Mouse (Mus musculus) erythroblast, embryonic 14.5 days (primary cell): ENCODE results near the gene Lpar5. TPM values are rescaled to one million over a fixed set of nuclear protein-coding genes. Genes with fewer than 3 reads are reported as not detected.
A peak's percentile ranks its signal among the peaks of the same experiment; 100 is the strongest.
"Not testable (repeated sequence)": the region's sequence is repeated elsewhere in the genome, so short reads cannot be mapped to it uniquely, and the experiment has no call there.

Source experiments
- H3K27me3 ChIP-seq: 2 replicates; pipeline ENCODE4 v1.6.1; 2012; ENCODE audit warnings: inconsistent platforms; ENCODE audit not compliant: control insufficient read depth
- H3K36me3 ChIP-seq: 2 replicates; pipeline ENCODE4 v1.6.1; 2012; ENCODE audit warnings: mild to moderate bottlenecking, inconsistent platforms; ENCODE audit not compliant: control insufficient read depth
- H3K4me1 ChIP-seq: 2 replicates; pipeline ENCODE4 v1.6.1; 2012; ENCODE audit warnings: inconsistent platforms; ENCODE audit not compliant: control insufficient read depth
- H3K4me3 ChIP-seq: replicated peaks from 2 replicates; pipeline ENCODE3; 2012; ENCODE audit warnings: moderate library complexity, mild to moderate bottlenecking, inconsistent platforms
- H3K9me3 ChIP-seq: 2 replicates; pipeline ENCODE4 v1.6.1; 2012; ENCODE audit warnings: low read length, inconsistent platforms, mixed read lengths; ENCODE audit not compliant: control insufficient read depth
- GATA1 ChIP-seq: IDR thresholded peaks from 2 replicates; pipeline ENCODE4 v1.6.1; 2012; ENCODE audit warnings: low read length, inconsistent platforms, mixed read lengths
- TAL1 ChIP-seq: IDR thresholded peaks from 3 replicates; pipeline ENCODE4 v1.6.1; 2012; ENCODE audit warnings: low read length, inconsistent platforms, mixed read lengths
- polyA plus RNA-seq: library from polyadenylated mRNA; stranded (reverse); fragments of >175 nt; gene quantifications from 2 replicates; pipeline ENCODE4 v1.2.3, GENCODE M21; 2012

Gene Lpar5
- polyA plus RNA-seq, 1 experiment = 0.06 TPM

DNA sequence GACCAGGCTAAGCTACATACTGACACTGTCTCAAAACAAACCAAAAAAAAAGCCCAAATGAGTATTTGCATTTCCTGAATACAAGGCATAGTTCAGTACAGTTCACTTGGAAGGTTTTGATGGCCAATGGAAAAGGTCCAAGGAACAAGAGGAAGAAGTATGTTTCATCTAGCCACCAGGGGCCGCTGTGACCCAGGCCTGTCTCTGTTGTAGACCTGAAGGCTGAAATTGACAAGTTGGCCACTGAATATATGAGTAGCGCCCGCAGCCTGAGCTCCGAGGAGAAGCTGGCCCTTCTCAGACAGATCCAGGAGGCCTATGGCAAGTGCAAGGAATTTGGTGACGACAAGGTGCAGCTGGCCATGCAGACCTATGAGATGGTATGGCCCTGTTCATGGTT, 21.0 kb upstream of the Lpar5 start:
- Histone ChIP-seq H3K4me3 (no peak overlapping the region), H3K27me3 (no peaks in the 10 kb centered on the region), H3K36me3 (peaks cover 83% of the 10 kb centered on the region), H3K4me1 (peaks cover 30% of the 10 kb centered on the region), H3K9me3 (no peaks in the 10 kb centered on the region)
- TF ChIP-seq GATA1 (no peak), TAL1 (no peak)

DNA sequence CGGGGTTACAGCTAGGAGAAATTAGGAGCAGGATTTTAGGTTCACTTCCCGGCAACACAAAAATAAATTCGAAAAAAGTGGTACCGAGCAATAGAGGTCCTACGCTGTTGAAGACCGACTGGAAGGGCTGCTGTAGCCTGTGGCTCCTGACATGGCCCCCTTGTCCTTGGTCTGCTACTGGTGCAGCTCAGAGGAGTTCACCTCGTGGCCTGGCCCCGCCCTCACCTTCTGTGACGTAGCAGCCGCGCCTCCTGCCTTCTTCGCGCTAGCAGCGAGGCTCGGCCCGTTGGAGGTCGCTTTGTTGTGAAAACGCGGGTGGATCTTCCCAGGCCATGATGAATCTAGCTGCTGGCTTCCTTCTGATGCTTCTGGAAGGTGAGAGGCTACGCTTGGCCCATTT, 18.0 kb upstream of the Lpar5 start, which contains the start of gene Acrbp:
Acrbp (plus strand) TSS at position 12 of the 400 bp plus-strand sequence.
- Histone ChIP-seq H3K36me3 (peaks cover 88% of the 10 kb centered on the region), H3K9me3 (no peaks in the 10 kb centered on the region), H3K4me3 (no peak within 1 kb of the TSS), H3K4me1 (peaks cover 19% of the 10 kb centered on the region), H3K27me3 (no peaks in the 10 kb centered on the region)
- no peak for TF ChIP-seq TAL1
- TF ChIP-seq GATA1 = no peak

DNA sequence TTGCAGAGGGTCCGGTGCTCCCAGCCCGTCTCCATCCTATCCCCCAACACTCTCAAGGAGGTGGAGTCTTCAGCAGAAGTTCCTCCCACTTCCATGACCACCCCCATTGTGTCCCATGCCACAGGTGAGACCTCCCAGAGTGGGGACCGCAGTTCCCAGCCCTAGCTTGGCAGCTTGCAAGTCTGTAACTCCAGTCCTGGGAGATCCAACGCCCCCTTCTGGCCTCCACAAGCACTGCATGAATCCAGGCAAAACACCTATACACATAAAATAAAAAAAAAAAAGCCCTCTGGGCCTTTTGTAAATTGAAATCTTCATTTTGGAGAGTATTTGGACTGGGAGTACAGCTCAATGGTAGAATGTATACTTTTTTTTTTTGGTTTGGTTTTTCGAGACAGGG, 16.5 kb upstream of the Lpar5 start:
- Histone ChIP-seq H3K4me3 (no peak overlapping the region), H3K36me3 (peaks cover 76% of the 10 kb centered on the region), H3K9me3 (no peaks in the 10 kb centered on the region), H3K27me3 (no peaks in the 10 kb centered on the region), H3K4me1 (peaks cover 19% of the 10 kb centered on the region)
- TF ChIP-seq GATA1 (no peak), TAL1 (no peak)

DNA sequence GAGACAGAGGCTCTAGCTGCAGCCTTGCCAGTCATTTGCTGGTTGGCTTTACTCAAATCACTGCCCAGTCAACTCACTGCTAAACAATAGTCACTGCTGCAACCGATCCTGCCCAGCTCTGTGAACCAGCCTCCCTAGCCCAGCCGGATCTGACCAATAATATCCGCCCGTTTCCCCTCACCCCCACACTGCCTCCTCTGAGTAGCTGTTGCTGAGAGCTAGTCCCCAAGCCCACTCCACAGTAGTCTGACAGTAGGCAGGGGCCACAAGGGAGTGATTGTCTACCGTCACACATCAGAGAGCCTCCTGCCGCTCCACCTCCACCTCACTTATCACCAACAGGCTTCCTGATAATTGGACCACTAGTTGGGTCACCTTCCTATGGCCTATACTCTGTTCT, 6.2 kb upstream of the Lpar5 start:
- no peak overlapping the region for H3K4me3 ChIP-seq
- peaks cover 55% of the 10 kb centered on the region for H3K4me1 ChIP-seq
- no peaks in the 10 kb centered on the region for H3K9me3 ChIP-seq
- TF ChIP-seq TAL1 = no peak
- no peak for TF ChIP-seq GATA1
- H3K36me3 ChIP-seq = no peaks in the 10 kb centered on the region
- no peaks in the 10 kb centered on the region for H3K27me3 ChIP-seq

DNA sequence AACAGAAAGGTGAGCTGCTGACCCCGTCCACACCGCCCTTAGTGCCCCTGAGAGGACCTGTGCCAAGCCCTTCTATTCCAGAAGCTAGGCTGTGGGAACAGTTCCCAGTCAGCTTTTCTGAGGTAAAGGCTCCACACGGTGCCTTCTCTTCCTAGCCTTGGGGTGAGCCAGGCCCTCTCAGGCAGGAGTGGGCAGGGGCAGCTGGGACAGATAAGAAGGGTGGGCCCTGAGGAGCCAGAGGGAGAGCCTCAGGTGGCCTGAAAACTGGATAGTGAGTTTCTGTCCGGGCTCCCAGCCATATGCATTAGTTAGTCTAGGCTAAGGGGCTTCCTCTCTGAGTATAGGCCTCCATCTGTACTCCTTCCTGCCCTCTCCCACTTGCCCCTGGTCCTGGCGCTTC, 5.2 kb upstream of the Lpar5 start:
- Histone ChIP-seq H3K36me3 (no peaks in the 10 kb centered on the region), H3K4me1 (peaks cover 62% of the 10 kb centered on the region), H3K4me3 (no peak overlapping the region), H3K27me3 (no peaks in the 10 kb centered on the region), H3K9me3 (no peaks in the 10 kb centered on the region)
- no peak for TF ChIP-seq TAL1
- no peak for TF ChIP-seq GATA1

DNA sequence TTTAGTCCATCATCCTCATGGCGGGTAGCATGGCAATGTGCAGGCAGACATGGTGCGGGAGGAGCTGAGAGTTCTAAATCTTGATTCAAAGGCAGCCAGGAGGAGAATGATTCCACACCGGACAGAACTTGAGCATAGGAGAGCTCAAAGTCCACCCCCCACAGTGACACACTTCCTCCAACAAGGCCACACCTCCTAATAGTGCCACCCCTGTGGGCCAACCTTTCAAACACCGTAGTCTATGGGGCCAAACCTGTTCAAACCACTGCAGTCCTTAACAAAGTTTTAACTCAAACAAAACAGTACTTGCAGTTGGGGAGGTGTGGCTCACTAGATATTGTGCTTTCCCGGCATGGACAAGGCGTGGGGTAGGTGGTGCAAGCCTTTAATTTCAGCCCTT, 3.8 kb upstream of the Lpar5 start:
- H3K4me1 ChIP-seq = peaks cover 62% of the 10 kb centered on the region
- no peaks in the 10 kb centered on the region for H3K27me3 ChIP-seq
- no peaks in the 10 kb centered on the region for H3K9me3 ChIP-seq
- no peak overlapping the region for H3K4me3 ChIP-seq
- TF ChIP-seq TAL1 = no peak
- no peak for TF ChIP-seq GATA1
- H3K36me3 ChIP-seq = no peaks in the 10 kb centered on the region

DNA sequence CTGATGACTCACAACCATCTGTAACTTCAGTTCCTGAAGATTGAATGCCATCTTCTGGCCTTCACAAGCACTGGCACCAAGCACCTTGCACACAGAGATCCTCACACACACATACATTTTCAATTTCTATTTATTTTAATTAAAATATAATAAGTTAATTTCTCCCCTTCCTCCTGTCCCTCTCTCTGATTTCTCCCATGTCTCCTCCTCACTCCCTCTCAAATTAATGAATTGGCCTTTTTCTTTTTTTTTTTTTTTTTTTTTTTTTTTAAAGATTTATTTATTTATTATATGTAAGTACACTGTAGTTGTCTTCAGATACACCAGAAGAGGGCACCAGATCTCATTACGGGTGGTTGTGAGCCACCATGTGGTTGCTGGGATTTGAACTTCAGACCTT, 2.5 kb upstream of the Lpar5 start:
- peaks cover 69% of the 10 kb centered on the region for H3K4me1 ChIP-seq
- H3K36me3 ChIP-seq, H3K4me3 ChIP-seq, H3K9me3 ChIP-seq, H3K27me3 ChIP-seq: not testable (repeated sequence)

DNA sequence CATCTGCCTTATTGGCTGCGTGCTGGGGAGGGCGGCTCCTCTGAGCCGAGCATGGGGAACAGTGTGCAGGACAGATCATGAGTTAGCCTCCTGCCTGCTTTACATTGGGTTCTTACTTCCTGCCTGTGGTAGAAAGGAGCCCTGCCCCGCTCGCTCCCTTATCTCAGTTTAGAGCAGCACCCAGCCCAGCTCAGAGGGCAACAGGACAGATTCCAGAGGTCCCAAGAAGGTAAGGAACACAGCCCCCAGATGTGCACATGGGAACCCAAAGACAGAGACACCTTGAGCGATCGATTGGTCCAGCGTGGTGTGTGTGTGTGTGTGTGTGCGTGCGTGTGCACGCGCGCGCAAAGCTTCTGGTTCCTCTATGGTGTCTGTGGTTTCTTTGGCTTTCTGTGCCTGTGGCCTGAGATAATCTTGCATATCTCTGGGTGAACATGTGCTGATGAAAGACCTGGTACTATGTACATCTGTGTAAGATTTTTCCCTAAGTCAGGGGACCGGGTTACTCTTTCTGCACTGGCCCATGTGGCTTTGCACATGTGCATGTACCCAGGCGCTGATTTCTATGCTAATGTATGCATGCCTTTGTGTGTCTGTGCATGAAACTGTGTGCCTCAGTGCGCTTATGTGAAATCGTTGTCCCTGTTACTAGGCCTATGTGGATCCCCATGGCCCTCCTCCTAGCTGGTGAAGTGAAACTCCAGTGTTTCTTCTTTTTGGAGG, 3.6 kb downstream of the Lpar5 start:
- H3K9me3 ChIP-seq = no peaks in the 10 kb centered on the region
- TF ChIP-seq TAL1 = peak; percentile 47; the same call in 2 of the 3 replicates
- TF ChIP-seq GATA1 = peak; percentile 43
- peaks cover 67% of the 10 kb centered on the region for H3K4me1 ChIP-seq
- no peaks in the 10 kb centered on the region for H3K27me3 ChIP-seq
- peak overlapping the region; percentile 56 for H3K4me3 ChIP-seq
- H3K36me3 ChIP-seq = no peaks in the 10 kb centered on the region

DNA sequence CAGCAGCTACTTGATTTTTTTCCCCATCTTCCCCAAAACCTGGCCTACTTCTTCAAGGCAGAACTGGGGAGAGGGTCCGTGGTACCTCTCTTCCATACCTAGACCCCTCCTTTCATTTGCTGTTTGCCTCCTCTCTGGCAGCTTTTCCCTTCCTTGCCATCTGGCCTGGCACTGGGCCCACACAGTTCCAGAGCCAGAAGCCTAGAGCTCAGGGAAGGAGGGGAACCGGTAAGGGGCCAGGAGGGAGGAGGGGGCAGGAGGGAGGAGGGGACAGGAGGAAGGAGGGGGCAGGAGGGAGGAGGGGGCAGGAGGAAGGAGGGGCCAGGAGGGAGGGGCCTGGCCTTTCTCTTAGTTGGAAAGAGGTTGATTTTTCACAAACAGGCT, 4.2 kb downstream of the Lpar5 start:
- peaks cover 66% of the 10 kb centered on the region for H3K4me1 ChIP-seq
- TF ChIP-seq TAL1 (no peak), GATA1 (no peak)

DNA sequence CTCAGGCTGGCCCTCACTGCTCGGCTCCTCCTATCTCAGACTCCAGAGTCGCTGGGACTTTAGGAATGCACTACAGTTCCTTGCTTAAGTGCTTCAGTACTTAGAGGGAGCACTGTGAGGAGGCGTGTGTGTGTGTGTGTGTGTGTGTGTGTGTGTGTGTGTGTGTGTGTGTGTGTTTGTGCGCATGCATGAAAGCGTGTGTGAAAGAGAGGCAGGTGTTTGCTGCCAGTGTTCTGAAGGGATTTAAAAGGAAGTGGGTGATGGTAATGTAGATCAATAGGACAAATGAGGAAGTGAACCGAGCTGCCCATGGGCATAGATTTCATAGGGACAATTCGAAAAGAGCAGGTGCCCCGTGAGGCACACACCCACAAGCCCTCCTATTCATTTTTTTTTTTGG, 6.1 kb downstream of the Lpar5 start:
- no peaks in the 10 kb centered on the region for H3K27me3 ChIP-seq
- H3K4me1 ChIP-seq = peaks cover 47% of the 10 kb centered on the region
- no peak for TF ChIP-seq GATA1
- TF ChIP-seq TAL1 = no peak
- no peaks in the 10 kb centered on the region for H3K9me3 ChIP-seq
- H3K4me3 ChIP-seq = no peak overlapping the region
- H3K36me3 ChIP-seq = no peaks in the 10 kb centered on the region

More for the DNA sequence above, 4.2 kb downstream of the Lpar5 start:
- H3K27me3 ChIP-seq = no peaks in the 10 kb centered on the region
- H3K9me3 ChIP-seq = no peaks in the 10 kb centered on the region
- no peaks in the 10 kb centered on the region for H3K36me3 ChIP-seq
- peak overlapping the region; percentile 56 for H3K4me3 ChIP-seq
